Mouse (Mus musculus) cerebellum, adult 2 months (tissue): ENCODE results near the gene Hspg2.

Source experiments
- CTCF ChIP-seq: fragments of 200-500 bp; IDR thresholded peaks from 2 replicates; pipeline ENCODE4 v1.5.1; 2011; ENCODE audit warnings: low read depth, mild to moderate bottlenecking, control low read depth, low read length, moderate library complexity, borderline replicate concordance; ENCODE audit not compliant: insufficient read depth
- POLR2A ChIP-seq: fragments of 200-500 bp; IDR thresholded peaks from 2 replicates; pipeline ENCODE4 v1.6.1; 2011; ENCODE audit warnings: low read length, control low read depth, borderline replicate concordance; ENCODE audit not compliant: insufficient read depth

GRCm38 (mm10) chr4:137506629-137507028 lies 38.1 kb downstream of the Hspg2 start:
- no peak for TF ChIP-seq CTCF
- TF ChIP-seq POLR2A, result no peak
